Mouse (Mus musculus) hindbrain, embryonic 16.5 days (tissue): Measurements from ENCODE around the gene Pcif1. TPM values are rescaled to one million over a fixed set of nuclear protein-coding genes. Genes with fewer than 3 reads are reported as not detected.
A peak's percentile ranks its signal among the peaks of the same experiment; 100 is the strongest.

Source experiments
- ATAC-seq: fragments of 200-750 bp; cut with Nextera tagmentation; 2 replicates; pipeline ENCODE4 v1.8.0; 2017; ENCODE audit warnings: moderate TSS enrichment, moderate library complexity
- H3K27ac ChIP-seq: fragments of 300-500 bp; sonication (generic); 2 replicates; pipeline ENCODE4 v1.5.1; 2014; ENCODE audit warnings: low read depth, mild to moderate bottlenecking, control low read depth, low read length, moderate library complexity
- H3K27me3 ChIP-seq: fragments of 300-500 bp; sonication (generic); replicated peaks from 2 replicates; pipeline ENCODE4 v1.6.1; 2014; ENCODE audit warnings: low read length; ENCODE audit not compliant: control insufficient read depth, insufficient read depth
- H3K36me3 ChIP-seq: fragments of 300-500 bp; sonication (generic); 2 replicates; pipeline ENCODE4 v1.6.1; 2014; ENCODE audit warnings: mild to moderate bottlenecking, low read length, moderate library complexity, mixed read lengths; ENCODE audit not compliant: control insufficient read depth, insufficient read depth
- H3K4me1 ChIP-seq: fragments of 300-500 bp; sonication (generic); 2 replicates; pipeline ENCODE4 v1.6.1; 2014; ENCODE audit warnings: low read depth, low read length; ENCODE audit not compliant: control insufficient read depth, insufficient read depth
- H3K4me2 ChIP-seq: fragments of 300-500 bp; sonication (generic); 2 replicates; pipeline ENCODE4 v1.6.1; 2014; ENCODE audit warnings: mild to moderate bottlenecking, low read length, control low read depth, moderate library complexity
- H3K4me3 ChIP-seq: fragments of 300-500 bp; sonication (generic); 2 replicates; pipeline ENCODE4 v1.5.1; 2014; ENCODE audit warnings: mild to moderate bottlenecking, low read length, control low read depth, moderate library complexity
- H3K9ac ChIP-seq: fragments of 300-500 bp; sonication (generic); 2 replicates; pipeline ENCODE4 v1.6.1; 2014; ENCODE audit warnings: low read depth, mild to moderate bottlenecking, control low read depth, low read length, moderate library complexity
- H3K9me3 ChIP-seq: fragments of 300-500 bp; sonication (generic); 2 replicates; pipeline ENCODE4 v1.6.1; 2014; ENCODE audit warnings: mild to moderate bottlenecking, low read length, moderate library complexity; ENCODE audit not compliant: control insufficient read depth
- WGBS: fragments of 180-500 bp; shearing (Covaris S2); extraction: QIAGEN DNeasy Blood & Tissue Kit; methylation state at CpG from one replicate; pipeline ENCODE4 v1.1.7; 2014; 5-methylcytosine and 5-hydroxymethylcytosine counted together
- polyA plus RNA-seq: library from polyadenylated mRNA; unstranded; fragments of >200 nt; fragmentation: Nextera tagmentation; extraction: Ambion mirVana; gene quantifications from 2 replicates; pipeline ENCODE4 v1.2.1, GENCODE M21; 2015

The Pcif1 gene
- polyA plus RNA-seq, 1 experiment from 2014 or later: 71.3 TPM

- H3K9me3 ChIP-seq: peaks cover under 1% of the 10 kb centered on the region; the same call in 1 of the 2 replicates
- H3K4me1 ChIP-seq: peaks cover 20% of the 10 kb centered on the region
- H3K36me3 ChIP-seq: peaks cover 30% of the 10 kb centered on the region
- H3K27ac ChIP-seq: peak within 1 kb of the TSS; percentile 100
- peak within 1 kb of the TSS; percentile 90 for H3K4me2 ChIP-seq
- peak within 1 kb of the TSS; percentile 91 for H3K4me3 ChIP-seq
- peak; percentile 87 for ATAC-seq
- under 1% methylated on average over 71 of the region's 91 CpGs for WGBS
- H3K27me3 ChIP-seq: no peaks in the 10 kb centered on the region
- peak within 1 kb of the TSS; percentile 95 for H3K9ac ChIP-seq
Observed at GRCm38 (mm10) chr2:164911086-164912048, 32.3 kb downstream of the Pcif1 start, which contains the start of gene Zfp335. Gene Zfp335, minus strand, starts transcription at chr2:164911757.

- H3K4me3 ChIP-seq: peak overlapping the region; percentile 91
- peaks cover 22% of the 10 kb centered on the region for H3K36me3 ChIP-seq
- H3K4me1 ChIP-seq: peaks cover 20% of the 10 kb centered on the region
- peak overlapping the region; percentile 95 for H3K9ac ChIP-seq
- whole genome bisulfite sequencing: 24% methylated on average over 12 of the region's 12 CpGs
- H3K27me3 ChIP-seq: no peaks in the 10 kb centered on the region
- ATAC-seq: 0 out of 2 replicates have a peak, but pooled peaks have one; percentile 3
- no peaks in the 10 kb centered on the region for H3K9me3 ChIP-seq
- peak overlapping the region; percentile 100 for H3K27ac ChIP-seq
- H3K4me2 ChIP-seq: peak overlapping the region; percentile 90
Observed at GRCm38 (mm10) chr2:164912151-164912550, 33.0 kb downstream of the Pcif1 start.

GRCm38 (mm10) chr2:164912749-164913427, 33.8 kb downstream of the Pcif1 start:
- Histone ChIP-seq H3K9ac (no peak overlapping the region), H3K27ac (no peak overlapping the region)
- WGBS: 88% methylated on average over 9 of the region's 9 CpGs

GRCm38 (mm10) chr2:164913428-164913786, 34.3 kb downstream of the Pcif1 start:
- no peak overlapping the region for H3K27ac ChIP-seq
- H3K9me3 ChIP-seq: no peaks in the 10 kb centered on the region
- no peak overlapping the region for H3K9ac ChIP-seq
- H3K36me3 ChIP-seq: peaks cover 10% of the 10 kb centered on the region
- WGBS: 98% methylated on average over 2 of the region's 2 CpGs
- H3K4me3 ChIP-seq: no peak overlapping the region
- peaks cover 20% of the 10 kb centered on the region for H3K4me1 ChIP-seq
- H3K27me3 ChIP-seq: no peaks in the 10 kb centered on the region
- no peak overlapping the region for H3K4me2 ChIP-seq
- ATAC-seq: no peak

More at GRCm38 (mm10) chr2:164912749-164913427, 33.8 kb downstream of the Pcif1 start:
- H3K4me2 ChIP-seq: no peak overlapping the region; the same call in 1 of the 2 replicates
- H3K9me3 ChIP-seq: no peaks in the 10 kb centered on the region
- peaks cover 15% of the 10 kb centered on the region for H3K36me3 ChIP-seq
- no peak overlapping the region for H3K4me3 ChIP-seq
- H3K4me1 ChIP-seq: peaks cover 20% of the 10 kb centered on the region
- H3K27me3 ChIP-seq: no peaks in the 10 kb centered on the region
- ATAC-seq: no peak

- H3K4me3 ChIP-seq: no peak overlapping the region
- WGBS: 93% methylated on average over 5 of the region's 5 CpGs
- H3K27me3 ChIP-seq: no peaks in the 10 kb centered on the region
- H3K27ac ChIP-seq: no peak overlapping the region
- no peak overlapping the region for H3K9ac ChIP-seq
- no peak for ATAC-seq
- H3K4me1 ChIP-seq: peaks cover 5% of the 10 kb centered on the region
- peaks cover 5% of the 10 kb centered on the region; the same call in 1 of the 2 replicates for H3K36me3 ChIP-seq
- no peaks in the 10 kb centered on the region for H3K9me3 ChIP-seq
- H3K4me2 ChIP-seq: no peak overlapping the region
Observed at GRCm38 (mm10) chr2:164916820-164917219, 37.7 kb downstream of the Pcif1 start.

- H3K9ac ChIP-seq: no peak overlapping the region
- peaks cover 2% of the 10 kb centered on the region for H3K4me1 ChIP-seq
- H3K4me2 ChIP-seq: no peak overlapping the region
- H3K27ac ChIP-seq: no peak overlapping the region
- no peak overlapping the region for H3K4me3 ChIP-seq
- 67% methylated on average over 10 of the region's 10 CpGs for WGBS
- no peak for ATAC-seq
- peaks cover 5% of the 10 kb centered on the region; the same call in 1 of the 2 replicates for H3K36me3 ChIP-seq
- H3K9me3 ChIP-seq: no peaks in the 10 kb centered on the region
- no peaks in the 10 kb centered on the region for H3K27me3 ChIP-seq
Observed at GRCm38 (mm10) chr2:164917371-164917770, 38.3 kb downstream of the Pcif1 start.

GRCm38 (mm10) chr2:164918325-164918724, 39.2 kb downstream of the Pcif1 start:
- Histone ChIP-seq H3K36me3 (peaks cover 5% of the 10 kb centered on the region; the same call in 1 of the 2 replicates), H3K4me2 (no peak overlapping the region), H3K27me3 (no peaks in the 10 kb centered on the region), H3K4me1 (no peaks in the 10 kb centered on the region; the same call in 1 of the 2 replicates), H3K9ac (no peak overlapping the region), H3K9me3 (no peaks in the 10 kb centered on the region), H3K4me3 (no peak overlapping the region), H3K27ac (no peak overlapping the region)
- WGBS: 69% methylated on average over 4 of the region's 5 CpGs
- no peak for ATAC-seq

- no peak overlapping the region for H3K9ac ChIP-seq
- peaks cover 2% of the 10 kb centered on the region; the same call in 1 of the 2 replicates for H3K36me3 ChIP-seq
- H3K4me3 ChIP-seq: no peak overlapping the region
- H3K4me1 ChIP-seq: peaks cover 6% of the 10 kb centered on the region
- H3K27me3 ChIP-seq: no peaks in the 10 kb centered on the region
- no peak for ATAC-seq
- WGBS: 58% methylated on average over 7 of the region's 7 CpGs
- H3K9me3 ChIP-seq: no peaks in the 10 kb centered on the region
- no peak overlapping the region for H3K27ac ChIP-seq
- no peak overlapping the region for H3K4me2 ChIP-seq
Observed at GRCm38 (mm10) chr2:164921984-164922383, 42.9 kb downstream of the Pcif1 start.

GRCm38 (mm10) chr2:164923291-164923690, 44.2 kb downstream of the Pcif1 start:
- Histone ChIP-seq H3K36me3 (peaks cover 2% of the 10 kb centered on the region; the same call in 1 of the 2 replicates), H3K4me3 (no peak overlapping the region), H3K4me2 (no peak overlapping the region), H3K9me3 (no peaks in the 10 kb centered on the region), H3K9ac (no peak overlapping the region), H3K4me1 (peaks cover 6% of the 10 kb centered on the region), H3K27ac (no peak overlapping the region), H3K27me3 (no peaks in the 10 kb centered on the region)
- 33% methylated on average over 4 of the region's 4 CpGs for WGBS
- ATAC-seq: no peak
